15 mouse cellular contexts compared by ENCODE assay signal in genomic region chr15:27822461-27822860, GRCm38 (mm10).
DNase-seq lines count a peak whose midpoint lies in the region; ATAC-seq lines count a peak whose summit lies in the region.
"Had no signal": no experiment of that assay in that cellular context is flagged by ENCODE, and none has a peak within 500 bp of the region (broad histone marks: within the 10 kb centered on the region; RNA-seq: fewer than 3 reads in every experiment).

No protein-coding gene starts in this region.

- H3K27ac ChIP-seq in hindbrain, embryonic 15.5 days (replicated peaks) = no peak overlapping the region
- H3K27ac ChIP-seq in hindbrain, embryonic 13.5 days = no peak overlapping the region
- H3K27ac ChIP-seq: embryonic facial prominence, embryonic 13.5 days; hindbrain, postnatal 0 days; liver, embryonic 15.5 days; neural tube, embryonic 13.5 days; stomach, embryonic 15.5 days had no signal

- 90% methylated on average over 4 of the region's 4 CpGs for WGBS in hindbrain, embryonic 15.5 days
- 94% methylated on average over 4 of the region's 4 CpGs for WGBS in hindbrain, embryonic 13.5 days

- no peaks in the 10 kb centered on the region for H3K4me1 ChIP-seq in hindbrain, embryonic 15.5 days (replicated peaks)
- no peaks in the 10 kb centered on the region for H3K4me1 ChIP-seq in hindbrain, embryonic 13.5 days (replicated peaks)
- H3K4me1 ChIP-seq: embryonic facial prominence, embryonic 13.5 days; liver, embryonic 15.5 days; neural tube, embryonic 13.5 days; stomach, embryonic 15.5 days had no signal

- DNase-seq in ovary, adult 18-20 months (ENCODE audit: low spot score) = peak; percentile 66
- DNase-seq in ovary, postnatal 14 days (ENCODE audit: low spot score) = no peak
- peak; percentile 59 for DNase-seq in adrenal gland, postnatal 10 days
- peak; percentile 45 for DNase-seq in kidney, postnatal 36 days
- no peak for DNase-seq in spleen, postnatal 14 days (ENCODE audit: low spot score in 2 of 2)
- DNase-seq: cerebellum, adult 18-20 months; lung, postnatal 10 days had no signal

- no peak overlapping the region for H3K9ac ChIP-seq in hindbrain, embryonic 15.5 days
- H3K9ac ChIP-seq in hindbrain, embryonic 13.5 days = no peak overlapping the region
- H3K9ac ChIP-seq: embryonic facial prominence, embryonic 13.5 days; liver, embryonic 15.5 days; neural tube, embryonic 13.5 days; stomach, embryonic 15.5 days had no signal

- no peak overlapping the region for H3K4me3 ChIP-seq in hindbrain, embryonic 15.5 days
- no peak overlapping the region for H3K4me3 ChIP-seq in hindbrain, embryonic 13.5 days
- H3K4me3 ChIP-seq: embryonic facial prominence, embryonic 13.5 days; liver, embryonic 15.5 days; megakaryocyte, embryonic 14.5 days; neural tube, embryonic 13.5 days; stomach, embryonic 15.5 days had no signal

- peaks cover 84% of the 10 kb centered on the region for H3K36me3 ChIP-seq in hindbrain, embryonic 15.5 days
- H3K36me3 ChIP-seq in hindbrain, embryonic 13.5 days = peaks cover 96% of the 10 kb centered on the region

- no peaks in the 10 kb centered on the region for H3K9me3 ChIP-seq in hindbrain, embryonic 15.5 days
- no peaks in the 10 kb centered on the region for H3K9me3 ChIP-seq in hindbrain, embryonic 13.5 days
- H3K9me3 ChIP-seq: embryonic facial prominence, embryonic 13.5 days; liver, embryonic 15.5 days; megakaryocyte, embryonic 14.5 days; neural tube, embryonic 13.5 days; stomach, embryonic 15.5 days had no signal

- ATAC-seq in hindbrain, embryonic 15.5 days (ENCODE audit: low FRiP score, low read depth) = 0 out of 2 replicates have a peak, but pooled peaks have one; percentile 25
- no peak for ATAC-seq in hindbrain, embryonic 13.5 days (ENCODE audit: low FRiP score)
- ATAC-seq: hindbrain, postnatal 0 days had no signal

- H3K4me2 ChIP-seq in hindbrain, embryonic 15.5 days = no peak overlapping the region
- no peak overlapping the region for H3K4me2 ChIP-seq in hindbrain, embryonic 13.5 days
- H3K4me2 ChIP-seq: embryonic facial prominence, embryonic 13.5 days; liver, embryonic 15.5 days; neural tube, embryonic 13.5 days; stomach, embryonic 15.5 days had no signal

- H3K27me3 ChIP-seq in hindbrain, embryonic 15.5 days = no peaks in the 10 kb centered on the region
- H3K27me3 ChIP-seq in hindbrain, embryonic 13.5 days = no peaks in the 10 kb centered on the region
- H3K27me3 ChIP-seq: embryonic facial prominence, embryonic 13.5 days; liver, embryonic 15.5 days; neural tube, embryonic 13.5 days; stomach, embryonic 15.5 days had no signal

Comparison
In these comparisons a context has a peak if more than half of its experiments do, and no peak if none do; other contexts are left out.
1. DNase-seq: peak in ovary, adult 18-20 months (single experiment), adrenal gland, postnatal 10 days (single experiment) and kidney, postnatal 36 days (2 of 2); none in ovary, postnatal 14 days (single experiment) and spleen, postnatal 14 days (0 of 2).